Mouse (Mus musculus) brown adipose tissue, adult 24 weeks (tissue): ENCODE data around the gene Krt12. TPM values are rescaled to one million over a fixed set of nuclear protein-coding genes. Genes with fewer than 3 reads are reported as not detected.
A peak's percentile ranks its signal among the peaks of the same experiment; 100 is the strongest.

Experiments used
- H3K27ac ChIP-seq: fragments of 200-500 bp; replicated peaks from 2 replicates; pipeline ENCODE4 v1.5.1; 2012; ENCODE audit warnings: low read depth, mild to moderate bottlenecking, low read length
- H3K4me1 ChIP-seq: fragments of 200-500 bp; 2 replicates; pipeline ENCODE4 v1.6.1; 2012; ENCODE audit warnings: low read length, mixed read lengths; ENCODE audit not compliant: control insufficient read depth, insufficient read depth, insufficient read length
- H3K4me3 ChIP-seq: fragments of 200-500 bp; 2 replicates; pipeline ENCODE4 v1.5.1; 2012; ENCODE audit warnings: low read depth, mild to moderate bottlenecking, low read length, moderate library complexity; ENCODE audit not compliant: insufficient read depth
- polyA plus RNA-seq: library from polyadenylated mRNA; stranded (reverse); fragments of >200 nt; gene quantifications from 2 replicates; pipeline ENCODE4 v1.2.4, GENCODE M21; 2012; ENCODE audit not compliant: missing spikeins, insufficient read depth, insufficient read length

Gene Krt12
- polyA plus RNA-seq, 1 experiment, result not detected

DNA sequence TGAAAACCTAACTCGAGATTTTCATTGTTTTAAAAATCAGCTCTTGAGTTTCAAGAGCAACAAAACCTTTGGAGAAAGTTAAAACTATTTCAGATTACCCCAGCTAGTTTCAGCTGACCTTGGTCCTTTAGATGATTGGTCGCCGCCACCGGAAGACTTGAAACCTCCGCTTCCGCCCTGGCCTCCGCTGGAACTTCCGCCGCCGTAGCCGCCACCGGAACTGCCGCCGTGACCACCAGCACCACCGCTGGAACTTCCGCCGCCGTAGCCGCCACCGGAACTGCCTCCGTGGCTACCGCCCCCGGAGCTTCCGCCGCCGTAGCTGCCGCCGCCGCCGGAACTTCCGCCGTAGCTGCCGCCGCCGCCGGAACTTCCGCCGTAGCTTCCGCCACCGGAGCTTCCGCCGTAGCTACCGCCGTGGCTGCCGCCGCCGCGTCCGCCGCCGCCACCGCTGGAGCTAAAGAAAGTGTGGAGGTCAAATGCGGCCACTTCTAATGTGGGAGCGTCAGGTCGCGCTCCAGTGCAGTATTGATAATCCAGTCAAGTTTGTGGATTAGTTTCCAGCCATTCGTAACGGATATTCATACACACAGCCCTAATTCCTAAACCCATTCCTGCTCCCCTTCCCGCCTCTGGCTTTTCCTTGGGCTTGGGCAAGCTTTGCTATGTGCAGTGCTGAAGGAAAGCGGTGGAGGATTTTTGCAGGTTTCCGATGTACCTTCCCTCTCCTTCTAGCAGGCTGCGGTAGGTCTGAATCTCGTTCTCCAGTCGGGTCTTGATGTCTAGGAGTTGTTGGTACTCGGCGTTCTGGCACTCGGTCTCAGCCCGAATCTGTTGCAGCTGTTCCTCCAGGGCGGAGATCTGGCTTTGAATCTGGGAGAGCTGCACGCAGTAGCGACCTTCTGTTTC, 36.0 kb downstream of the Krt12 start:
- H3K4me3 ChIP-seq, result peak overlapping the region; percentile 88
- H3K4me1 ChIP-seq, result no peaks in the 10 kb centered on the region
- H3K27ac ChIP-seq, result peak overlapping the region; percentile 95

GRCm38 (mm10) chr11:99379568-99379967, 42.5 kb downstream of the Krt12 start:
- Histone ChIP-seq H3K27ac (no peak overlapping the region), H3K4me3 (no peak overlapping the region), H3K4me1 (no peaks in the 10 kb centered on the region)

- Histone ChIP-seq H3K4me3 (no peak within 1 kb of the TSS), H3K27ac (no peak within 1 kb of the TSS), H3K4me1 (no peaks in the 10 kb centered on the region)
Measured at GRCm38 (mm10) chr11:99374803-99375202, 47.3 kb downstream of the Krt12 start, which contains the start of gene Krt28. Gene Krt28, minus strand, starts transcription at chr11:99374903.

- Histone ChIP-seq H3K27ac (no peak overlapping the region), H3K4me1 (no peaks in the 10 kb centered on the region), H3K4me3 (no peak overlapping the region)
Measured at GRCm38 (mm10) chr11:99369853-99370451, 52.1 kb downstream of the Krt12 start.

- Histone ChIP-seq H3K4me3 (no peak overlapping the region), H3K27ac (no peak overlapping the region), H3K4me1 (no peaks in the 10 kb centered on the region)
Measured at GRCm38 (mm10) chr11:99369229-99369628, 52.8 kb downstream of the Krt12 start.

GRCm38 (mm10) chr11:99366791-99367190, 55.3 kb downstream of the Krt12 start:
- Histone ChIP-seq H3K4me3 (no peak overlapping the region), H3K4me1 (no peaks in the 10 kb centered on the region), H3K27ac (no peak overlapping the region)

Other genes with a start within 250 kb of the Krt12 start
- gene Smarce1, start 191.2 kb downstream of the Krt12 start, polyA plus RNA-seq, result 36.8 and 51.0 TPM in 2 replicates
- 1.2 and 1.8 TPM in 2 replicates for gene Krt222, start 178.2 kb downstream of the Krt12 start, polyA plus RNA-seq
- gene Krt24, start 137.0 kb downstream of the Krt12 start, polyA plus RNA-seq, result not detected in 2 replicates
- gene Krt25, start 99.3 kb downstream of the Krt12 start, polyA plus RNA-seq, result not detected in 2 replicates
- gene Krt26, start 84.3 kb downstream of the Krt12 start, polyA plus RNA-seq, result not detected in 2 replicates
- gene Krt27, start 71.2 kb downstream of the Krt12 start, polyA plus RNA-seq, result not detected in 2 replicates
- not detected in 2 replicates for gene Krt28, start 47.4 kb downstream of the Krt12 start, polyA plus RNA-seq
- 19.3 and 23.2 TPM in 2 replicates for gene Krt10, start 32.9 kb downstream of the Krt12 start, polyA plus RNA-seq
- gene Krt20, start 15.9 kb upstream of the Krt12 start, polyA plus RNA-seq, result not detected in 2 replicates
- not detected in 2 replicates for gene Krt23, start 70.9 kb upstream of the Krt12 start, polyA plus RNA-seq
- not detected in 2 replicates for gene Krt39, start 99.1 kb upstream of the Krt12 start, polyA plus RNA-seq
- gene Krt40, start 120.9 kb upstream of the Krt12 start, polyA plus RNA-seq, result not detected in 2 replicates
- not detected in 2 replicates for gene Krtap3-3, start 128.6 kb upstream of the Krt12 start, polyA plus RNA-seq
- not detected in 2 replicates for gene Krtap3-2, start 134.6 kb upstream of the Krt12 start, polyA plus RNA-seq
- not detected in 2 replicates for gene Gm11939, start 137.2 kb upstream of the Krt12 start, polyA plus RNA-seq
- not detected in 2 replicates for gene Krtap3-1, start 144.4 kb upstream of the Krt12 start, polyA plus RNA-seq
- gene Krtap1-5, start 158.8 kb upstream of the Krt12 start, polyA plus RNA-seq, result not detected in 2 replicates
- not detected in 2 replicates for gene Krtap1-4, start 161.4 kb upstream of the Krt12 start, polyA plus RNA-seq
- not detected in 2 replicates for gene Krtap1-3, start 169.1 kb upstream of the Krt12 start, polyA plus RNA-seq
- not detected in 2 replicates for gene Krtap9-3, start 175.8 kb upstream of the Krt12 start, polyA plus RNA-seq
- not detected in 2 replicates for gene Gm11938, start 181.0 kb upstream of the Krt12 start, polyA plus RNA-seq
- not detected in 2 replicates for gene Gm11937, start 187.9 kb upstream of the Krt12 start, polyA plus RNA-seq
- not detected in 2 replicates for gene Krtap2-4, start 192.6 kb upstream of the Krt12 start, polyA plus RNA-seq
- gene Gm11562, start 198.2 kb upstream of the Krt12 start, polyA plus RNA-seq, result not detected in 2 replicates
- not detected in 2 replicates for gene Krtap4-1, start 206.0 kb upstream of the Krt12 start, polyA plus RNA-seq
- gene Krtap4-2, start 212.8 kb upstream of the Krt12 start, polyA plus RNA-seq, result not detected in 2 replicates
- not detected in 2 replicates for gene Krtap4-7, start 221.8 kb upstream of the Krt12 start, polyA plus RNA-seq
- gene Gm11555, start 228.0 kb upstream of the Krt12 start, polyA plus RNA-seq, result not detected in 2 replicates
- not detected in 2 replicates for gene Gm11563, start 236.7 kb upstream of the Krt12 start, polyA plus RNA-seq
- gene Krtap4-6, start 243.7 kb upstream of the Krt12 start, polyA plus RNA-seq, result not detected in 2 replicates